Mouse (Mus musculus) heart, adult 2 months (tissue): ENCODE results near the gene Taar8b.
"Not testable (repeated sequence)": the region's sequence is repeated elsewhere in the genome, so short reads cannot be mapped to it uniquely, and the experiment has no call there.

Experiments
- CTCF ChIP-seq: fragments of 200-600 bp; IDR thresholded peaks from 2 replicates; pipeline ENCODE4 v1.8.1; 2022; ENCODE audit warnings: antibody characterized with exemption, mild to moderate bottlenecking, moderate library complexity
- EP300 ChIP-seq: fragments of 200-500 bp; IDR thresholded peaks from 2 replicates; pipeline ENCODE4 v1.6.1; 2011; ENCODE audit warnings: low read depth, low read length, control low read depth; ENCODE audit not compliant: insufficient read depth

GRCm38 (mm10) chr10:24097010-24097409, 4.9 kb upstream of the Taar8b start:
- TF ChIP-seq CTCF, EP300: not testable (repeated sequence)
